Comparison of ENCODE assay signal across 10 mouse cellular contexts in genomic region chr5:112237439-112237838, GRCm38 (mm10). TPM values are rescaled to one million over a fixed set of nuclear protein-coding genes. Genes with fewer than 3 reads are reported as not detected.
A peak's percentile ranks its signal among the peaks of the same experiment; 100 is the strongest.
DNase-seq lines count a peak whose midpoint lies in the region; ATAC-seq and TF ChIP-seq lines count a peak whose summit lies in the region.
"Had no signal": no experiment of that assay in that cellular context is flagged by ENCODE, and none has a peak within 500 bp of the region (broad histone marks: within the 10 kb centered on the region; RNA-seq: fewer than 3 reads in every experiment).

No protein-coding gene starts in this region.

- H3K4me1 ChIP-seq in ES-Bruce4 (ENCODE audit: control insufficient read depth, insufficient read depth, low read length) = no peaks in the 10 kb centered on the region
- peaks cover 21% of the 10 kb centered on the region for H3K4me1 ChIP-seq in hindbrain, embryonic 14.5 days (replicated peaks; ENCODE audit: control insufficient read depth, insufficient read depth, low read length)

- peak overlapping the region; percentile 33 for H3ac ChIP-seq in myocyte (ENCODE audit: control insufficient read depth, insufficient read length)

- 5% methylated on average over 16 of the region's 16 CpGs for WGBS in hindbrain, embryonic 14.5 days

- peak overlapping the region; percentile 42 for H3K4me2 ChIP-seq in hindbrain, embryonic 14.5 days (replicated peaks)
- no peak overlapping the region for H3K4me2 ChIP-seq in myocyte (ENCODE audit: low read depth)
- H3K4me2 ChIP-seq: heart, embryonic 15.5 days; liver, embryonic 15.5 days had no signal

- no peaks in the 10 kb centered on the region for H3K27me3 ChIP-seq in ES-Bruce4 (ENCODE audit: control insufficient read depth, insufficient read depth, low read length, poor library complexity, severe bottlenecking)
- H3K27me3 ChIP-seq in hindbrain, embryonic 14.5 days (ENCODE audit: control insufficient read depth, insufficient read depth, low read length) = no peaks in the 10 kb centered on the region
- no peaks in the 10 kb centered on the region for H3K27me3 ChIP-seq in myocyte (ENCODE audit: control insufficient read depth, insufficient read depth, insufficient read length)

- no peaks in the 10 kb centered on the region for H3K79me2 ChIP-seq in myocyte (ENCODE audit: control insufficient read depth, insufficient read depth)

- H3K9ac ChIP-seq in ES-Bruce4 (ENCODE audit: low read depth, poor library complexity, severe bottlenecking) = peak overlapping the region; percentile 8; the same call in 1 of the 2 replicates
- H3K9ac ChIP-seq in hindbrain, embryonic 14.5 days = peak overlapping the region; percentile 56
- H3K9ac ChIP-seq: heart, embryonic 15.5 days; liver, embryonic 15.5 days had no signal

- H3K4me3 ChIP-seq in ES-Bruce4 (ENCODE audit: low read depth, low read length) = peak overlapping the region; percentile 49
- H3K4me3 ChIP-seq in hindbrain, embryonic 14.5 days (replicated peaks; ENCODE audit: low read length) = peak overlapping the region; percentile 1; the same call in 1 of the 2 replicates
- no peak overlapping the region for H3K4me3 ChIP-seq in myocyte
- H3K4me3 ChIP-seq: heart, embryonic 15.5 days; liver, embryonic 15.5 days had no signal

- no peak for TF ChIP-seq CTCF in ES-Bruce4 (IDR thresholded peaks at IDR 0.05; ENCODE audit: low read depth, low read length)

- TF ChIP-seq EP300 in ES-Bruce4 (IDR thresholded peaks at IDR 0.05; ENCODE audit: insufficient read depth, low read depth, low read length) = no peak

- no peaks in the 10 kb centered on the region for H3K9me3 ChIP-seq in ES-Bruce4 (replicated peaks; ENCODE audit: control insufficient read depth, insufficient read depth, low read length, poor library complexity, severe bottlenecking)
- no peaks in the 10 kb centered on the region for H3K9me3 ChIP-seq in hindbrain, embryonic 14.5 days (ENCODE audit: control insufficient read depth, low read length)
- H3K9me3 ChIP-seq: heart, embryonic 15.5 days; liver, embryonic 15.5 days had no signal

- no peak overlapping the region for H3K27ac ChIP-seq in ES-Bruce4 (ENCODE audit: insufficient read depth, low read length)
- H3K27ac ChIP-seq in hindbrain, embryonic 14.5 days = peak overlapping the region; percentile 90
- H3K27ac ChIP-seq: heart, embryonic 15.5 days; liver, embryonic 15.5 days had no signal

- TF ChIP-seq POLR2A in ES-Bruce4 (IDR thresholded peaks at IDR 0.05; ENCODE audit: insufficient read depth, low read length) (no peak), myocyte (IDR thresholded peaks at IDR 0.05; ENCODE audit: insufficient read length, low read depth) (no peak)

- H3K36me3 ChIP-seq in ES-Bruce4 (ENCODE audit: control insufficient read depth, insufficient read depth, low read length, poor library complexity, severe bottlenecking) = no peaks in the 10 kb centered on the region
- no peaks in the 10 kb centered on the region for H3K36me3 ChIP-seq in hindbrain, embryonic 14.5 days (replicated peaks; ENCODE audit: control insufficient read depth, insufficient read depth)
- H3K36me3 ChIP-seq in myocyte (ENCODE audit: control insufficient read depth, insufficient read depth) = no peaks in the 10 kb centered on the region
- H3K36me3 ChIP-seq: heart, embryonic 15.5 days; liver, embryonic 15.5 days had no signal

- ATAC-seq in hindbrain, embryonic 14.5 days (ENCODE audit: low FRiP score) = peak; percentile 78
- ATAC-seq in activated CD4-positive, CD25-positive, alpha-beta regulatory T cell, adult 4 months = no peak
- no peak for ATAC-seq in erythroid progenitor cell, adult 5-6 weeks (replicated peaks; ENCODE audit: low FRiP score, poor library complexity, severe bottlenecking)

- DNase-seq in embryo, embryonic 11 days = peak; percentile 86
- peak; percentile 67 for DNase-seq in hindbrain, embryonic 14.5 days (ENCODE audit: low spot score)
- no peak for DNase-seq in right cerebral cortex, postnatal 10 days (ENCODE audit: low spot score in 2 of 2)
- no peak for DNase-seq in cerebellum, adult 9-10 months

TF ChIP-seq in myocyte, 11 proteins besides CTCF, POLR2A, EP300 and RAD21:
- peak in 2 of 3 experiments; percentile 59 to 75 for TF ChIP-seq MYOD1 (IDR thresholded peaks at IDR 0.05; ENCODE audit: control insufficient read depth in 1 of 3, insufficient read length in 2 of 3, low read depth in 2 of 3)
- no peak for TF ChIP-seq CEBPB (IDR thresholded peaks at IDR 0.05; ENCODE audit: insufficient read depth, poor library complexity, severe bottlenecking)
- peak in 2 of 3 experiments; percentile 69 to 77 for TF ChIP-seq MYOG (IDR thresholded peaks at IDR 0.05; ENCODE audit: control insufficient read depth in 1 of 3, insufficient read depth in 1 of 3, insufficient read length in 2 of 3, low read depth in 2 of 3)

RNA-seq across cellular contexts. Expression of gene Cryba4, which starts 14.9 kb away (rescaled TPM):
- polyA plus RNA-seq in ES-Bruce4 (2011; ENCODE audit: insufficient read depth, insufficient read length, low read depth, missing spikeins) (not detected in 2 replicates), myocyte (2012; fragmentation: generic; extraction: Trizol) (2.8 TPM)
- 1.6 and 3.2 TPM in 2 replicates for polyA plus RNA-seq in hindbrain, embryonic 14.5 days (2014; fragmentation: Nextera tagmentation; extraction: Ambion mirVana)
- not detected for polyA plus RNA-seq in activated CD4-positive, CD25-positive, alpha-beta regulatory T cell, adult 4 months (2017; shearing (Covaris generic))
- total RNA-seq in erythroid progenitor cell, adult 5-6 weeks (2015; ENCODE audit: low replicate concordance) = not detected in 2 replicates
- not detected in 2 replicates for total RNA-seq in erythroid progenitor cell, adult 5-6 weeks (2017; ENCODE audit: low replicate concordance)

RNA-seq across cellular contexts. Expression of gene Crybb1, which starts 18.2 kb away (rescaled TPM):
- polyA plus RNA-seq in ES-Bruce4 (2011; ENCODE audit: insufficient read depth, insufficient read length, low read depth, missing spikeins) (not detected in 2 replicates), myocyte (2012; fragmentation: generic; extraction: Trizol) (0.36 TPM)
- polyA plus RNA-seq in hindbrain, embryonic 14.5 days (2014; fragmentation: Nextera tagmentation; extraction: Ambion mirVana) = 3.6 and 3.9 TPM in 2 replicates
- polyA plus RNA-seq in activated CD4-positive, CD25-positive, alpha-beta regulatory T cell, adult 4 months (2017; shearing (Covaris generic)) = not detected
- total RNA-seq in erythroid progenitor cell, adult 5-6 weeks (2015; ENCODE audit: low replicate concordance) = not detected in 2 replicates
- total RNA-seq in erythroid progenitor cell, adult 5-6 weeks (2017; ENCODE audit: low replicate concordance) = not detected in 2 replicates

RNA-seq across cellular contexts. Expression of gene Tpst2, which starts 39.1 kb away (rescaled TPM):
- polyA plus RNA-seq in ES-Bruce4 (2011; ENCODE audit: insufficient read depth, insufficient read length, low read depth, missing spikeins) (25.8 and 37.1 TPM in 2 replicates), myocyte (2012; fragmentation: generic; extraction: Trizol) (94.7 TPM)
- polyA plus RNA-seq in hindbrain, embryonic 14.5 days (2014; fragmentation: Nextera tagmentation; extraction: Ambion mirVana) = 29.0 and 30.4 TPM in 2 replicates
- 10 to 100 TPM; 75.0 to 86.1 TPM for polyA plus RNA-seq in activated CD4-positive, CD25-positive, alpha-beta regulatory T cell, adult 4 months (2017; shearing (Covaris generic))
- total RNA-seq in erythroid progenitor cell, adult 5-6 weeks (2015; ENCODE audit: low replicate concordance) = 3.4 and 6.5 TPM in 2 replicates
- 5.8 and 19.2 TPM in 2 replicates for total RNA-seq in erythroid progenitor cell, adult 5-6 weeks (2017; ENCODE audit: low replicate concordance)

Comparison
In these comparisons a context has a peak if more than half of its experiments do, and no peak if none do; other contexts are left out.
1. DNase-seq: peak in embryo, embryonic 11 days (single experiment) and hindbrain, embryonic 14.5 days (single experiment); none in right cerebral cortex, postnatal 10 days (0 of 2) and cerebellum, adult 9-10 months (single experiment).